Mouse (Mus musculus) lung, adult 18-20 months (tissue): Measurements from ENCODE around the gene Madcam1.

Experiments
- DNase-seq, 2 experiments: peaks; one replicate each; pipeline ENCODE4 v3.0.0; 2022; ENCODE audit warnings: mixed read lengths in 2 of 2

Gene Madcam1

DNA sequence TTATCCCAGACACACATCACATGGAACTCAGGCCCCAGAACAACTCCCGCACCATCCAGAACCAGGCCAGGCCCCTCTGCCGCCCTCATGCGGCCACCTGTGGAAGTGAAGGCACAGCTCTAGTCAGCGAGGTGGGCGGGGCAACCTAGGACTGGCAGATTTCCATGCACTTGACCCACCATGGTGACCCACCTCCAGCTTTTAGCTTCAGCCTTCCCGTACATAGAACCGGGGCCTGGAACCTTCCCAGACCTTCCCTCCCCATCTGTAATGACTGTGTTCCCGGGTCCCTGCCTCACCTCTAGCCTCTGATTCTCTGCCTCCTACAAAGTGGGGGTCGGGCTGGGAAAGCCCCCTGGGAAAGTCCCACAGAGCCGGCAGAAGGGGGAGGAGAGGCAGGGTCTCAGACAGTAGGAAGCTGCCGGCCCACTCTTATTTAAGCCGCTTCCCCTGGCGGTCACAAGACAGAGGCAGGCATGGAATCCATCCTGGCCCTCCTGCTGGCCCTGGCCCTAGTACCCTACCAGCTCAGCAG lies at the start of gene Madcam1:
Gene Madcam1, plus strand, starts transcription at position 429 of the 535 bp plus-strand sequence.
- DNase-seq: peak; percentile 50 to 66

DNA sequence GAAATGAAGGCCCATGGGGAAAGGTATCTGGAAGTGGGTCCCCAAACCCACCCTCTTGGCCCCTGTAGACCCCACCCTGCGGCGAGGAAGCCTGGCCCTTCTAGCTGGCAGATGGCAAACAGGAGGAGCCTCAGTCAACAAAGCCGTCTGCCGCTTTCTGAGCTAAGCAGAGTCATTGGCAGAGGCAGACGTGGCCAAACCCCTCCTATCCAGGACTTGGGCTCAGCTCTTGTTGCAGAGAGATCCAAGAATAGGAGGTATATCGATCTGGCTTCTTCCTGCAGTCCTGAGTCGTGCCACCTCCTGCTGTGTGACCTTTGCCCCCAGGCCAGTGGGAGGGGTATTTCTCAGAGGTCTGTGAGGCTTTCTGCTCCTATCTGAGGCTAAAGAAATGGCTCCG lies 48.5 kb upstream of the Madcam1 start:
- no peak for DNase-seq

- DNase-seq: no peak
Observed at GRCm38 (mm10) chr10:79616376-79616775, 48.0 kb upstream of the Madcam1 start.

GRCm38 (mm10) chr10:79623950-79624349 lies 40.4 kb upstream of the Madcam1 start:
- no peak for DNase-seq

- no peak for DNase-seq
Observed at GRCm38 (mm10) chr10:79625398-79625797, 39.0 kb upstream of the Madcam1 start.

- DNase-seq: no peak
Observed at GRCm38 (mm10) chr10:79626156-79626555, 38.2 kb upstream of the Madcam1 start.

DNA sequence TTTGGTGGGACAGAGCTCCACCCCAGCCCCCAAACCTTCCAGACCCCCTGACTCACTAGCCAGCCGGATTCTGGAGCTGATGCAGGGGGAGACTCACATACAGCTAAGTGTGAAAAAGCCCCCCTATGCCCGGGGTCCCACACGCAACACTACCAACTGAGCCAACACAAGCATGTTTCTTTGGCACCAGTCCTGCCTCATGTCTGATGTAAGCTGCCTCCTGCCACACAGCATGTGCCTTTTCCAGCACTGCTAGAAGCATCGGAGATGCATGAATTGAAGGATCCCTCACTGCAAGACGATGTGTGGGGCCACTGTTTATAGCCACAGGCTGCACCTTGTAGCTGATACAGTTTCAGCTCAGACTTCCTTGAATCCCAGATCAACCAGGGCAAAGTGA lies 36.0 kb upstream of the Madcam1 start:
- DNase-seq: no peak

DNA sequence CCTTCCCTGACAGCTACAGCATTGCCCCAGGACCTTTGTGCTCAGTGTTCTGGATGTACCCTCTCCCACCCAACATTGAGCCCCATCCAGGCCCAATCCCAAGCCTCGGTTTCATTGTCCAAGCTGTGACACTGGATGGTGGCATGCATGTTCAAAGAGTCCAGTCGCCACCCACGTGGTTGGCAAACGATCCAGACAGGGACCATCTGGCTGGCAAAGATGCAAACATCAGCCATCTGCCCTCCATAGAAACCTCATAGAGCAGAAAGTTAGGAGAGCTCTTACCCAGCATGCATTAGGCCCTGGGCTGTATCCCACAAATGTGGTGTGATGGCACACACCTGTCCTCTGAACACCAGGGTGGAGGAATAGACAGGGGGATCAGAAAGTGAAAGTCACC lies 32.9 kb upstream of the Madcam1 start:
- DNase-seq: no peak

GRCm38 (mm10) chr10:79633006-79633777 lies 31.2 kb upstream of the Madcam1 start:
- no peak for DNase-seq

- DNase-seq: no peak
Observed at GRCm38 (mm10) chr10:79636287-79636686, 28.1 kb upstream of the Madcam1 start.

GRCm38 (mm10) chr10:79637128-79638110 lies 26.9 kb upstream of the Madcam1 start, which contains the start of gene Shc2:
TSS of gene Shc2 (minus strand) at chr10:79637918.
- DNase-seq: no peak

GRCm38 (mm10) chr10:79638486-79639204 lies 25.7 kb upstream of the Madcam1 start:
- peak in 1 of 2 experiments; percentile 15 for DNase-seq

GRCm38 (mm10) chr10:79645711-79646110 lies 18.6 kb upstream of the Madcam1 start, which contains the start of gene Odf3l2:
TSS of gene Odf3l2 (minus strand) at chr10:79645738.
- no peak for DNase-seq

- DNase-seq: peak; percentile 49 to 58
Observed at GRCm38 (mm10) chr10:79649070-79649751, 15.1 kb upstream of the Madcam1 start.

DNA sequence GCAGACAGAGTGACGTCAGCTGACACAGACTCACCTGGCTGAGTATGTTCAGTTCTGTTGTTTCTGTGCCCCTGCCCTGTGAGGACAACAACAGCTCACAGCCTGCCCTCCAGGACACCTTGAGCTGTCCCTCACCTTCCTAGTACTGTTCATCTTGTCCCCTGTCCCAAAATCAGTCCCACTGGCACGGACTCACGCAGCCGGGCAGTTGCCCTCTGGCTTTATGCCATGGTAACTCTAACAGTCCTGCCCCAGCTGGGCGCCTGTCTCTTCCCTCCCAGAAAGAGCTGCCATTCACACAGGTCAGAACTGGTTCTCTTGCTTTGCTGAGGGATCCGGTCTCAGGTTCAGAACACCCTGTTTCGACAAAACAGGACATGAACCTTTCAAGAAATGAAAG lies 11.6 kb upstream of the Madcam1 start:
- no peak for DNase-seq

- no peak for DNase-seq
Observed at GRCm38 (mm10) chr10:79654946-79655395, 9.4 kb upstream of the Madcam1 start.

- DNase-seq: no peak
Observed at GRCm38 (mm10) chr10:79658829-79659228, 5.5 kb upstream of the Madcam1 start.

- DNase-seq: no peak
Observed at GRCm38 (mm10) chr10:79660298-79660697, 4.1 kb upstream of the Madcam1 start.

DNA sequence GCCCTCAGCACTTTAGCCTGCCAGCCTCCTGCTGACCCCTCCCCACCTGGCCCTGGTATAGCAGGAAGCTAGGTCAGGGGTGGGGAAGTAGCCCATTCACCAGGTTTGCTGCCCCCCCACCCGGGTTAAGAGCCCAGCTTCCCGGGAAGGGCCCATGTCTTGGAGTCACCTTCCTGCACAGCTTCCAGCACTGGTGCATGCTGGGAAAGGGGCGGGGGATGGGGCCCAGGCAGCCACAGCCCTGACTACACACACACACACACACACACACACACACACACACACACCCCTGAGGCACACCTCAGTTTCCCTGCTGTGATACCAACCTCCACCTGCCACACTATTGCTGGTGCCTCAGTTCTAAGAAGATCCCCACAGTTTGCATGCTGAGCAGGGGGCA lies 2.5 kb upstream of the Madcam1 start:
- no peak for DNase-seq

GRCm38 (mm10) chr10:79665051-79665450 lies 692 bp downstream of the Madcam1 start:
- no peak for DNase-seq

DNA sequence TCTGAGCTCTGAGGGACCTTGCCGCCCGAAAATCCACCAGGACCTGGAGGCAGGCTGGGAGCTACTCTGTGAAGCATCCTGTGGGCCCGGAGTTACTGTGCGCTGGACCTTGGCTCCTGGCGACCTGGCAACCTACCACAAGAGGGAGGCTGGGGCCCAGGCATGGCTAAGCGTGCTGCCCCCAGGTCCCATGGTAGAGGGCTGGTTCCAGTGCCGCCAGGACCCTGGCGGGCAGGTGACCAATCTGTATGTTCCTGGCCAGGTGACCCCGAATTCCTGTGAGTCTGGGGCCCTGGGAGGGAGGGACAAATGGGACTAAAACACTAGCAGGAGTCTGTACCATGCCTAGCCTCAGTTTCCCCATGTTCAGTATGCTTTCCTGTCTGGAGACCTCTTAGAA lies 2.1 kb downstream of the Madcam1 start:
- DNase-seq: no peak

DNA sequence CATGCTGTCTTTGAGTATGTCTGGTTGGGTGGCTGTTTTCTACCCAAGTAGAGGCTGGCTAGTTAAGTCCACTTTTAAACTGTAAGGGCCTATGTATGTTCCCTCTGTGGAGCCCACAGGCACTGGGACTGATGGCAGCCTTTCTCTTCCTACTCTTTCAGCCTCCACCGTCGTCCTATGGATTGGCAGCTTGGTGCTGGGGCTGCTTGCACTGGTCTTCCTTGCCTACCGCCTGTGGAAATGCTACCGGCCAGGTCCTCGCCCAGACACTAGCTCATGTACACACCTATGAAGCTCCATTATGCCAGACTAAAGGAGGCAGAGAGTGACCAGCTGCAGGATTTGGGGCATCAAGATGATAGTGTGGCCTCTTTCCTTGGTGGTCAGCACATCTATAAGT lies 3.7 kb downstream of the Madcam1 start:
- DNase-seq: no peak
